7 mouse cellular contexts compared by ENCODE assay signal in genomic region chrX:157489871-157490721, GRCm38 (mm10). TPM values are rescaled to one million over a fixed set of nuclear protein-coding genes. Genes with fewer than 3 reads are reported as not detected.
DNase-seq lines count a peak whose midpoint lies in the region; ATAC-seq and TF ChIP-seq lines count a peak whose summit lies in the region.

No protein-coding gene starts in this region.

- H3K9ac ChIP-seq in forebrain, embryonic 13.5 days: peak overlapping the region; percentile 88
- H3K9ac ChIP-seq in liver, postnatal 0 days (replicated peaks): no peak overlapping the region

- TF ChIP-seq CTCF in E14TG2a.4 (conservative IDR thresholded peaks at IDR 0.05; ENCODE audit: low read length): no peak
- no peak for TF ChIP-seq CTCF in liver, postnatal 0 days (IDR thresholded peaks at IDR 0.05; ENCODE audit: low read depth)

- H3K4me2 ChIP-seq in forebrain, embryonic 13.5 days: peak overlapping the region; percentile 55
- H3K4me2 ChIP-seq in liver, postnatal 0 days (ENCODE audit: low read depth, low read length): peak overlapping the region; percentile 81

- H3K36me3 ChIP-seq in E14TG2a.4 (ENCODE audit: insufficient read depth, low read length): no peaks in the 10 kb centered on the region
- no peaks in the 10 kb centered on the region for H3K36me3 ChIP-seq in forebrain, embryonic 13.5 days (ENCODE audit: poor library complexity, severe bottlenecking)
- no peaks in the 10 kb centered on the region for H3K36me3 ChIP-seq in liver, postnatal 0 days (replicated peaks; ENCODE audit: insufficient read depth, low read length)

- H3K9me3 ChIP-seq in E14TG2a.4 (ENCODE audit: low read length): no peaks in the 10 kb centered on the region
- H3K9me3 ChIP-seq in forebrain, embryonic 13.5 days (replicated peaks): no peaks in the 10 kb centered on the region
- no peaks in the 10 kb centered on the region for H3K9me3 ChIP-seq in liver, postnatal 0 days (ENCODE audit: low read length)

- WGBS in forebrain, embryonic 13.5 days: 24% methylated on average over 9 of the region's 9 CpGs
- 21% methylated on average over 9 of the region's 9 CpGs for WGBS in liver, postnatal 0 days (ENCODE audit: insufficient replicate concordance)

- DNase-seq in A20 (ENCODE audit: low read depth, low spot score): peak; percentile 34
- no peak for DNase-seq in liver, postnatal 0 days
- DNase-seq in testis, postnatal 10 days (ENCODE audit: low spot score): no peak
- DNase-seq in urinary bladder, postnatal 36 days (ENCODE audit: low spot score in 2 of 2): no peak
- DNase-seq in ovary, postnatal 36 days (ENCODE audit: low spot score): no peak

- TF ChIP-seq EP300 in liver, postnatal 0 days (IDR thresholded peaks at IDR 0.05; ENCODE audit: low read depth): no peak

- no peak for ATAC-seq in forebrain, embryonic 13.5 days
- ATAC-seq in liver, postnatal 0 days: no peak

- peaks cover 50% of the 10 kb centered on the region for H3K4me1 ChIP-seq in E14TG2a.4 (replicated peaks; ENCODE audit: low read depth, low read length)
- peaks cover 9% of the 10 kb centered on the region for H3K4me1 ChIP-seq in forebrain, embryonic 13.5 days
- no peaks in the 10 kb centered on the region for H3K4me1 ChIP-seq in liver, postnatal 0 days (ENCODE audit: insufficient read depth)

- H3K27me3 ChIP-seq in E14TG2a.4 (ENCODE audit: insufficient read depth, low read length): peaks cover 8% of the 10 kb centered on the region
- no peaks in the 10 kb centered on the region for H3K27me3 ChIP-seq in forebrain, embryonic 13.5 days
- no peaks in the 10 kb centered on the region for H3K27me3 ChIP-seq in liver, postnatal 0 days (ENCODE audit: insufficient read depth, low read length)

- H3K27ac ChIP-seq in forebrain, embryonic 13.5 days: peak overlapping the region; percentile 92
- no peak overlapping the region for H3K27ac ChIP-seq in liver, postnatal 0 days (ENCODE audit: low read depth)

- H3K4me3 ChIP-seq in E14TG2a.4 (replicated peaks; ENCODE audit: low read length): peak overlapping the region; percentile 85
- H3K4me3 ChIP-seq in forebrain, embryonic 13.5 days: peak overlapping the region; percentile 66
- peak overlapping the region; percentile 61; the same call in 1 of the 2 replicates for H3K4me3 ChIP-seq in liver, postnatal 0 days (ENCODE audit: low read depth, low read length)

RNA-seq across cellular contexts. Expression of gene Sms, which starts 2.0 kb away (rescaled TPM):
- 120 and 139 TPM in 2 replicates for polyA plus RNA-seq in forebrain, embryonic 13.5 days (2015; fragmentation: Nextera tagmentation; extraction: Ambion mirVana)
- polyA plus RNA-seq in liver, postnatal 0 days (2015; fragmentation: Nextera tagmentation; extraction: Ambion mirVana): 17.9 and 18.3 TPM in 2 replicates
